Mouse (Mus musculus) kidney, postnatal 0 days (tissue): ENCODE data around the gene Tfdp1. TPM values are rescaled to one million over a fixed set of nuclear protein-coding genes. Genes with fewer than 3 reads are reported as not detected.

Experiments
- ATAC-seq: fragments of 200-750 bp; cut with Nextera tagmentation; replicated peaks from 2 replicates; pipeline ENCODE4 v1.8.0; 2017; ENCODE audit warnings: low read depth, moderate number of reproducible peaks, moderate TSS enrichment, moderate library complexity; ENCODE audit not compliant: low FRiP score
- DNase-seq: peaks from one replicate; pipeline ENCODE4 v3.0.0-alpha.2; 2016; ENCODE audit warnings: low spot score
- H3K27ac ChIP-seq: fragments of 300-500 bp; sonication (generic); 2 replicates; pipeline ENCODE4 v1.5.1; 2014; ENCODE audit warnings: mild to moderate bottlenecking
- H3K27me3 ChIP-seq: fragments of 300-500 bp; sonication (generic); 2 replicates; pipeline ENCODE4 v1.6.1; 2014; ENCODE audit warnings: low read length, mixed read lengths; ENCODE audit not compliant: insufficient read depth
- H3K36me3 ChIP-seq: fragments of 300-500 bp; sonication (generic); 2 replicates; pipeline ENCODE4 v1.6.1; 2014; ENCODE audit warnings: low read length, mixed read lengths; ENCODE audit not compliant: insufficient read depth
- H3K4me1 ChIP-seq: fragments of 300-500 bp; sonication (generic); replicated peaks from 2 replicates; pipeline ENCODE4 v1.6.1; 2014; ENCODE audit warnings: antibody characterized with exemption, low read length, mixed read lengths; ENCODE audit not compliant: insufficient read depth
- H3K4me2 ChIP-seq: fragments of 300-500 bp; sonication (generic); 2 replicates; pipeline ENCODE4 v1.6.1; 2014; ENCODE audit warnings: mild to moderate bottlenecking, low read length, moderate library complexity, mixed read lengths
- H3K4me3 ChIP-seq: fragments of 300-500 bp; sonication (generic); replicated peaks from 2 replicates; pipeline ENCODE4 v1.5.1; 2014; ENCODE audit warnings: low read depth, low read length
- H3K9ac ChIP-seq: fragments of 300-500 bp; sonication (generic); 2 replicates; pipeline ENCODE4 v1.6.1; 2014; ENCODE audit warnings: low read depth, low read length
- H3K9me3 ChIP-seq: fragments of 300-500 bp; sonication (generic); replicated peaks from 2 replicates; pipeline ENCODE4 v1.6.1; 2016; ENCODE audit warnings: low read length, inconsistent platforms, mixed read lengths
- CTCF ChIP-seq: IDR thresholded peaks from 2 replicates; pipeline ENCODE4 v1.5.1; 2016; ENCODE audit warnings: antibody characterized with exemption, low read depth, mild to moderate bottlenecking, moderate library complexity
- WGBS: fragments of 180-500 bp; shearing (Covaris S2); extraction: QIAGEN DNeasy Blood & Tissue Kit; methylation state at CpG from one replicate; pipeline ENCODE4 v1.1.7; 2014; 5-methylcytosine and 5-hydroxymethylcytosine counted together
- polyA plus RNA-seq: library from polyadenylated mRNA; unstranded; fragments of >200 nt; fragmentation: Nextera tagmentation; extraction: Ambion mirVana; gene quantifications from 2 replicates; pipeline ENCODE4 v1.2.1, GENCODE M21; 2015

Tfdp1 gene
- polyA plus RNA-seq, 1 experiment from 2014 or later = 107 TPM

DNA sequence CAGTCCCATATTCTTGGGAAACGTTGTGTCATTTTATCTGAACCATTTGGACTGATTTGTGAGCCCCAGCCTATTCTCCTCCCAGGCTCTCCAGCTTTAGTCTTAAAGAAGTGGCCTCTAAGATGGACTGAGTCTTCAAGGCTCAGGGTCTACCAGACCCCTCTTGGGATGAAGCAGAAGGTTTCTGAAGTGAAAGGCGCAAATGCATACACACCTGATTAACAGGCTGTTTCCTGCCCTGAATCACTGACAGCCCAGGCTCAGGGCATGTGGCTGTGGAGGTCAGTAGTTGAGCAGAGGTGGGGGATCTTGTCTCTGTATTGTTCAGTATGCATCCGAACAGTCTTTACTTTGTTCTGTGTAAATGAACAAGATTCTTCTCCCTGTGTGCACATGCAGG, 873 bp upstream of the Tfdp1 start:
- Histone ChIP-seq H3K27me3 (no peaks in the 10 kb centered on the region), H3K27ac (no peak overlapping the region), H3K4me1 (peaks cover 9% of the 10 kb centered on the region), H3K9me3 (no peaks in the 10 kb centered on the region), H3K4me3 (no peak overlapping the region), H3K9ac (no peak overlapping the region), H3K4me2 (no peak overlapping the region), H3K36me3 (no peaks in the 10 kb centered on the region)
- 72% methylated on average over 3 of the region's 3 CpGs for WGBS
- ATAC-seq (no peak), DNase-seq (no peak)
- no peak for TF ChIP-seq CTCF

GRCm38 (mm10) chr8:13338901-13339645, 522 bp downstream of the Tfdp1 start:
- WGBS = under 1% methylated on average over 60 of the region's 70 CpGs
- peak overlapping the region; percentile 93 for H3K9ac ChIP-seq
- peak; percentile 68 for ATAC-seq
- no peaks in the 10 kb centered on the region for H3K27me3 ChIP-seq
- TF ChIP-seq CTCF = no peak
- peak overlapping the region; percentile 85 for H3K4me3 ChIP-seq
- peak overlapping the region; percentile 93 for H3K4me2 ChIP-seq
- peak overlapping the region; percentile 60 for H3K27ac ChIP-seq
- peak; percentile 49 for DNase-seq
- no peaks in the 10 kb centered on the region for H3K9me3 ChIP-seq
- peaks cover 9% of the 10 kb centered on the region for H3K4me1 ChIP-seq
- peaks cover 11% of the 10 kb centered on the region; the same call in 1 of the 2 replicates for H3K36me3 ChIP-seq

DNA sequence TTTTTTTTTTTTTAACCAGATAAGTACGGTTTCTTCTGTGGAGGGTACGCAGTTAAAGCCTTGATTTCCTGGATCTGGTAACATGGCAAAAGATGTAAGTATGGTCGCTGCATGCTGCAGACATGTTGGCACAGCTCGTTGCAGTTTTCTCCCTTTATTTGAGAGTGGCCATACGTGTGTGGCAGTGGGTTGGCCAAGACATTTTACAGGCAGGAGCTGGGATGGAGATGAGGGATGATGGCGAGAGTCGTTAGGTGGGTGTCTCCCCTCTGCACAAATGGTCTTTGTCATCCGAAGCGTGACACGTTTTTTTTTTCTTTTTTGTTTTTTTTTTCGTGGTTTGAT, 1.1 kb downstream of the Tfdp1 start:
- no peak overlapping the region for H3K27ac ChIP-seq
- ATAC-seq = no peak

DNA sequence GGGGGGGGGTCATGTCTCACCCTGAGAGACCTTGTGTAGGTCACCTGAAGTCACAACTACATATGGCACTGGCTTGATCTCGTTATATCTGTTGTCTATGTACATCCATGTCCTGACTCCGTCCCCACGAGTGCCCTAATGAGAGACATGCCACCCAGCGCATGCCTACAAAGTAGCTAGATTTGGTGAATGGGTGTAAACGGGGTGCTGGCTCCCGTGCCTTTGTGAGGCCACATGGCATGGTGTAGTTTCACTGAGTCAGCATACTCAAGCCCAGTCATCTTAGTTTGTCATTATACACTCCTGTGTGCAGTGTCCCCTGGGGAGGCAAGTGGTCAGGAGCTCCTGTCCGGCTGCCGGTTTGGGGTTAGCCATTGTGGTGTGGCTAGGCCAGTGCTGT, 2.1 kb downstream of the Tfdp1 start:
- WGBS = 80% methylated on average over 8 of the region's 8 CpGs
- Histone ChIP-seq H3K9me3 (no peaks in the 10 kb centered on the region), H3K36me3 (peaks cover 15% of the 10 kb centered on the region), H3K4me1 (peaks cover 9% of the 10 kb centered on the region), H3K4me2 (no peak overlapping the region), H3K9ac (no peak overlapping the region), H3K4me3 (no peak overlapping the region), H3K27me3 (no peaks in the 10 kb centered on the region), H3K27ac (no peak overlapping the region)
- no peak for ATAC-seq
- TF ChIP-seq CTCF = no peak
- DNase-seq = no peak

More for the DNA sequence above, 1.1 kb downstream of the Tfdp1 start:
- Histone ChIP-seq H3K4me2 (peak overlapping the region; percentile 93), H3K27me3 (no peaks in the 10 kb centered on the region), H3K4me3 (peak overlapping the region; percentile 85), H3K36me3 (peaks cover 11% of the 10 kb centered on the region; the same call in 1 of the 2 replicates), H3K9ac (peak overlapping the region; percentile 93), H3K4me1 (peaks cover 9% of the 10 kb centered on the region), H3K9me3 (no peaks in the 10 kb centered on the region)
- WGBS = 4% methylated on average over 11 of the region's 11 CpGs
- DNase-seq = no peak
- TF ChIP-seq CTCF = no peak

GRCm38 (mm10) chr8:13342340-13342739, 3.8 kb downstream of the Tfdp1 start:
- H3K4me1 ChIP-seq = peaks cover 9% of the 10 kb centered on the region
- TF ChIP-seq CTCF = no peak
- H3K27me3 ChIP-seq = no peaks in the 10 kb centered on the region
- H3K4me2 ChIP-seq = no peak overlapping the region
- H3K9ac ChIP-seq = no peak overlapping the region
- ATAC-seq (no peak), DNase-seq (no peak)
- no peaks in the 10 kb centered on the region for H3K9me3 ChIP-seq
- no peak overlapping the region for H3K4me3 ChIP-seq
- H3K27ac ChIP-seq = no peak overlapping the region
- H3K36me3 ChIP-seq = peaks cover 29% of the 10 kb centered on the region
- WGBS = 86% methylated on average over 2 of the region's 2 CpGs

DNA sequence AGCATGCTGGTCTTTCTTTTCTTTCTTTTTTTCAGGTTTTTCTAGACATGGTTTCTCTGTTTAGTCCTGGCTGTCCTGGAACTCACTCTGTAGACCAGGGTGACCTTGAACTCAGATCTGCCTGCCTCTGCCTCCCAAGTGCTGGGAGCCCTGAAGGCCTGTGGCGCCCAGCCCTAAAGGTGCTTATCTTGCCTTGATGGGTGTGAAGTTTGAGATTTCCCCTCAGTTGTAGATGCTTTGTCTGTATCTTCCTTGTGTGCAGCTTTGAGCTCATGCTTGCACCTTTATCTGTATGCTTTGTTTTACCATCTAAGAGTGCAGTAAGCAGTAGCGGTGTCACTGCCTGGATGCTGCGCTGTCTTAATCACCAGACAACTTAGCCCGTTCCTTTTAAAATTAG, 4.6 kb downstream of the Tfdp1 start:
- H3K4me3 ChIP-seq = no peak overlapping the region
- no peak overlapping the region for H3K27ac ChIP-seq
- no peak for TF ChIP-seq CTCF
- 95% methylated on average over 4 of the region's 4 CpGs for WGBS
- no peaks in the 10 kb centered on the region for H3K27me3 ChIP-seq
- no peak overlapping the region for H3K4me2 ChIP-seq
- DNase-seq = no peak
- no peak for ATAC-seq
- H3K9ac ChIP-seq = no peak overlapping the region
- H3K9me3 ChIP-seq = no peaks in the 10 kb centered on the region
- H3K4me1 ChIP-seq = peaks cover 9% of the 10 kb centered on the region
- peaks cover 33% of the 10 kb centered on the region for H3K36me3 ChIP-seq
